Mouse (Mus musculus) midbrain, postnatal 0 days (tissue): ENCODE measurements at regions not wholly inside any gene's neighbourhood (a gene's known extent, or its start where the extent isn't known, plus 50 kb on each side); places are given as distances from the start of the nearest gene placed in this dataset.

Experiments
- ATAC-seq: fragments of 200-750 bp; cut with Nextera tagmentation; 2 replicates; pipeline ENCODE4 v1.8.0; 2017; ENCODE audit warnings: moderate number of reproducible peaks, mild to moderate bottlenecking, moderate TSS enrichment, moderate library complexity; ENCODE audit not compliant: low FRiP score
- DNase-seq: peaks from one replicate; pipeline ENCODE4 v3.0.0-alpha.2; 2015; ENCODE audit warnings: low spot score
- H3K27ac ChIP-seq: fragments of 300-500 bp; sonication (generic); 2 replicates; pipeline ENCODE4 v1.5.1; 2014; ENCODE audit warnings: low read depth, mild to moderate bottlenecking, low read length, mixed read lengths
- H3K27me3 ChIP-seq: fragments of 300-500 bp; sonication (generic); 2 replicates; pipeline ENCODE4 v1.6.1; 2014; ENCODE audit warnings: low read length, control low read depth, mixed read lengths; ENCODE audit not compliant: insufficient read depth
- H3K36me3 ChIP-seq: fragments of 300-500 bp; sonication (generic); 2 replicates; pipeline ENCODE4 v1.6.1; 2014; ENCODE audit warnings: low read length, control low read depth, mixed read lengths; ENCODE audit not compliant: insufficient read depth
- H3K4me1 ChIP-seq: fragments of 300-500 bp; sonication (generic); 2 replicates; pipeline ENCODE4 v1.6.1; 2014; ENCODE audit warnings: mild to moderate bottlenecking, control low read depth, antibody characterized with exemption, low read length, mixed read lengths; ENCODE audit not compliant: insufficient read depth
- H3K4me2 ChIP-seq: fragments of 300-500 bp; sonication (generic); 2 replicates; pipeline ENCODE4 v1.6.1; 2014; ENCODE audit warnings: low read depth, mild to moderate bottlenecking, low read length, mixed read lengths; ENCODE audit not compliant: poor library complexity, severe bottlenecking
- H3K4me3 ChIP-seq: fragments of 300-500 bp; sonication (generic); 2 replicates; pipeline ENCODE4 v1.5.1; 2014; ENCODE audit warnings: low read depth, mild to moderate bottlenecking, low read length, moderate library complexity
- H3K9ac ChIP-seq: fragments of 300-500 bp; sonication (generic); replicated peaks from 2 replicates; pipeline ENCODE4 v1.6.1; 2014; ENCODE audit warnings: mild to moderate bottlenecking, low read length, moderate library complexity, mixed read lengths; ENCODE audit not compliant: poor library complexity, severe bottlenecking
- H3K9me3 ChIP-seq: fragments of 300-500 bp; sonication (generic); 2 replicates; pipeline ENCODE4 v1.6.1; 2016; ENCODE audit warnings: low read length, control low read depth
- CTCF ChIP-seq: IDR thresholded peaks from 2 replicates; pipeline ENCODE4 v1.5.1; 2016; ENCODE audit warnings: antibody characterized with exemption, mild to moderate bottlenecking
- WGBS: fragments of 180-500 bp; shearing (Covaris S2); extraction: QIAGEN DNeasy Blood & Tissue Kit; methylation state at CpG from one replicate; pipeline ENCODE4 v1.1.7; 2014; 5-methylcytosine and 5-hydroxymethylcytosine counted together

- DNase-seq (no peak), ATAC-seq (no peak)
- H3K27me3 ChIP-seq = no peaks in the 10 kb centered on the region
- 46% methylated on average over 6 of the region's 6 CpGs for WGBS
- no peak overlapping the region for H3K27ac ChIP-seq
- H3K4me2 ChIP-seq = no peak overlapping the region
- H3K9ac ChIP-seq = no peak overlapping the region
- H3K9me3 ChIP-seq = no peaks in the 10 kb centered on the region
- TF ChIP-seq CTCF = no peak
- H3K4me1 ChIP-seq = no peaks in the 10 kb centered on the region
- no peaks in the 10 kb centered on the region for H3K36me3 ChIP-seq
- H3K4me3 ChIP-seq = no peak overlapping the region
These were observed 972.7 kb upstream of the Lcorl start for GRCm38 (mm10) chr5:46830114-46830513.

DNA sequence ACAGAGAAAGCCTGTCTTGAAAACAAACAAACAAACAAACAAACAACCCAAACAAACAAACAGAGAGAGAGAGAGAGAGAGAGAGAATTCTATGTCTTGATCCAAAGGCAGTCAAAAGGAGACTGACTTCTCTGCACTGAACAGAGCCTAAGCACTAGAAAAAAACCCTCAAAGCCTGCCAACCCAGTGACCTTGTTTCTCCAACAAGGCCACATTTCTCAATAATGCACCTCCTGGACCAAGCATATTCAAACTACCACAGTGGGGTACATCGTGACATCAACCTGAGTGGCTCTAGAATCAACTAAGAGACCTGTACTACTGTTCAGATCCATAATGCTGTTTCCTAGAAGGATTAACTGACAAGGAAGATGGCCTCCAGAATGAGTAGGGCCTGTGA is 969.0 kb upstream of the Lcorl start:
- Histone ChIP-seq H3K4me3 (no peak overlapping the region), H3K9ac (no peak overlapping the region), H3K27me3 (peaks cover 3% of the 10 kb centered on the region; the same call in 1 of the 2 replicates), H3K27ac (no peak overlapping the region), H3K4me1 (no peaks in the 10 kb centered on the region), H3K4me2 (no peak overlapping the region), H3K36me3 (no peaks in the 10 kb centered on the region), H3K9me3 (no peaks in the 10 kb centered on the region)
- TF ChIP-seq CTCF = no peak
- 94% methylated on average over 1 of the region's 1 CpGs for WGBS
- DNase-seq (no peak), ATAC-seq (no peak)

- no peaks in the 10 kb centered on the region for H3K36me3 ChIP-seq
- ATAC-seq (no peak), DNase-seq (no peak)
- WGBS = 53% methylated on average over 3 of the region's 3 CpGs
- H3K4me3 ChIP-seq = no peak overlapping the region
- H3K27ac ChIP-seq = no peak overlapping the region
- H3K9me3 ChIP-seq = no peaks in the 10 kb centered on the region
- H3K9ac ChIP-seq = no peak overlapping the region
- peaks cover 3% of the 10 kb centered on the region; the same call in 1 of the 2 replicates for H3K27me3 ChIP-seq
- no peak overlapping the region for H3K4me2 ChIP-seq
- no peak for TF ChIP-seq CTCF
- no peaks in the 10 kb centered on the region for H3K4me1 ChIP-seq
These were observed 967.5 kb upstream of the Lcorl start for GRCm38 (mm10) chr5:46824934-46825333.

DNA sequence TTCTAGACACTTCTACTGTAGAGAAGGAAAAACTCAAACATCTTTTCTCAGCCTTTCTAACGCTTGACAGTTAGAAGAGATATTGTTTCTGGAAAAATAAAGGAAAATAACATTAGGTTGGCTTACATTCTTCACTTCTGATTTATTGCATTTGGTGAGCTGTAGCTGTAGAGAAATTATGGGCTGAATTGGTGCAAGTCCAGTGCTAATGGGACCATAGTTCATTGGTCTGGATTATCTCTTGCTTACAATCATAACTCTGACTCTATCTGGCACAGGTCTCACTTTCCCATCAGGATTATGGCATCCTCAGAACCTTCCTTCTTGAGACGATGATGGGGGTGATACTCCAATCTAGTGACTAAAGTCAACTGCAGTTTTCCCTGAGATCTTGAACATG is 937.7 kb upstream of the Lcorl start:
- Histone ChIP-seq H3K4me3 (no peak overlapping the region), H3K9ac (no peak overlapping the region), H3K4me2 (no peak overlapping the region), H3K27ac (no peak overlapping the region), H3K9me3 (no peaks in the 10 kb centered on the region), H3K27me3 (no peaks in the 10 kb centered on the region), H3K36me3 (no peaks in the 10 kb centered on the region), H3K4me1 (no peaks in the 10 kb centered on the region)
- DNase-seq (no peak), ATAC-seq (no peak)
- WGBS = 98% methylated on average over 2 of the region's 2 CpGs
- TF ChIP-seq CTCF = no peak

- ATAC-seq (no peak), DNase-seq (no peak)
- H3K27me3 ChIP-seq = no peaks in the 10 kb centered on the region
- no peak overlapping the region for H3K4me2 ChIP-seq
- TF ChIP-seq CTCF = no peak
- 80% methylated on average over 7 of the region's 7 CpGs for WGBS
- H3K9ac ChIP-seq = no peak overlapping the region
- H3K9me3 ChIP-seq = no peaks in the 10 kb centered on the region
- no peaks in the 10 kb centered on the region for H3K36me3 ChIP-seq
- H3K27ac ChIP-seq = no peak overlapping the region
- H3K4me1 ChIP-seq = no peaks in the 10 kb centered on the region
- H3K4me3 ChIP-seq = no peak overlapping the region
These were observed 936.8 kb upstream of the Lcorl start for GRCm38 (mm10) chr5:46794028-46794705.

DNA sequence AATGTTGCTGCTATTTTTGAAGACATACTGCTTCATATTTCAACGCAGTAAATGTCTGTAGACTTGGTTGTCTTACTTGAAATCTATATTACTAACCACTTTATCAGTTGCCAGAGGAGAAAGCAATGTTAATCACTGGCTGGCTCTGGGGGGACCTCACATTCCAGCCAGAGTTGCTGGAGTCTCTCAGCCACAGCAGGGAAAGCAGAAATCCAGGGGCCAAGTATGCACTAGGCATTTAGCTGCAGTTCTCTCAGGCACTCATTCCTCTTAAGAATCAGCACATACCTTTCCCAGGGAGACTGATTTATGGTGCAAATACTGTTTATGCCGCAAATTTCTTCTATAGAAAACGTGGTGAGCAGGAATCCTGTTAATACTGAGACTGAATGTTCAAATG is 933.6 kb upstream of the Lcorl start:
- ATAC-seq = no peak
- H3K4me2 ChIP-seq = no peak overlapping the region
- no peak overlapping the region for H3K27ac ChIP-seq
- no peak for TF ChIP-seq CTCF
- no peak overlapping the region for H3K4me3 ChIP-seq
- DNase-seq = no peak
- no peaks in the 10 kb centered on the region for H3K36me3 ChIP-seq
- no peaks in the 10 kb centered on the region for H3K27me3 ChIP-seq
- H3K9ac ChIP-seq = no peak overlapping the region
- H3K4me1 ChIP-seq = no peaks in the 10 kb centered on the region
- H3K9me3 ChIP-seq = no peaks in the 10 kb centered on the region
- WGBS = 44% methylated on average over 3 of the region's 3 CpGs
